Mouse (Mus musculus): ENCODE results near the gene Prdx4. TPM values are rescaled to one million over a fixed set of nuclear protein-coding genes. Genes with fewer than 3 reads are reported as not detected.
"Not testable (repeated sequence)": the region's sequence is repeated elsewhere in the genome, so short reads cannot be mapped to it uniquely, and the experiment has no call there.

The Prdx4 gene
- total RNA-seq (2021) = 10 to 100 TPM; 31.7 to 38.5 TPM
- long read RNA-seq, experiment 1, transcript Prdx4-201 (7 exons, 990 nt) = major isoform, 33 of 38 reads
- long read RNA-seq, experiment 1, partial matches to known transcripts = 4 of 38 reads
- long read RNA-seq, experiment 1, other reads (novel, unspliced or antisense) = 1 of 38 reads
- long read RNA-seq, experiment 2, transcript Prdx4-201 (7 exons, 990 nt) = major isoform, 14 of 15 reads
- long read RNA-seq, experiment 2, partial matches to known transcripts = 1 of 15 reads
- long read RNA-seq, experiment 2, other reads (novel, unspliced or antisense) = 0 of 15 reads

DNA sequence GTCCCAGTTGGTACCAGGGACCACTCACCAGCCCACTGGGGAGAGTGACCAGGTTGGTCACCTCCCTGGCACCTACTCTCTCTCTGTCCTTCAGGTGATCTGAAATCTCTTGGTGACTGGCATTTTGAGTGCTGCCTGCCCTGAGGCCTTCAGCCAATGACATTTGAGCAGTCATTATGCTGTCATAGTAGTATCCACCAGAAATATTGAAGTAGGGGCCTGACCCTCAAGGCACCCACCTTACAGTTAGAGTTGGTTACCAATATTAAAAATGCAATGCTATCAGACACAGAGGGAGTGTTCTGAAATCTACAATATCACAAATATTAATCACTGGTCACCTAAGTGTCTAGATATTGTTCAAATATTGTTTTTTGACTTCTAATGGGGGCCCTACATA, at the start of gene Prdx4:
Prdx4 (minus strand) TSS at position 101 of the 400 bp plus-strand sequence.
- no peak for DNase-seq

- peak; percentile 35 to 43 for DNase-seq
Observed at GRCm38 (mm10) chrX:155376538-155376937, 36.0 kb upstream of the Prdx4 start.

DNA sequence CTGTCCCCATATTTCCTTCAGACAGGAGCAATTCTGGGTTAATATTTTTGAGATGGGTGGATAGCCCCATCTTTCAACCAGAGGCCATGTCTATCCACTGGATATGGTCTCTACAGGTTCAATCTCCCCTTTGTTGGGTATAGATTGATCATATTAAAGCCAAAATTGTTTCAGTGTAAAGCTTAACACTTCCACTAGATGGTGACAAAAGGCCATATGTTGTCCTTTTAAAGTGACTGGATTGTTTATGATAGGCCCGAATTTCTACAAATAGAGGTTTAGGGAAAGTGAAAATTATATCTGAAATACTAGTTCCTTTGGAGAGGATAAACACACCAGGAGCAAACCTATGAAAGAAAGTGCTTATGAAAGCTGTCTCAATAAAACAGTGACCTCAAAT, 34.9 kb upstream of the Prdx4 start:
- DNase-seq = no peak

DNA sequence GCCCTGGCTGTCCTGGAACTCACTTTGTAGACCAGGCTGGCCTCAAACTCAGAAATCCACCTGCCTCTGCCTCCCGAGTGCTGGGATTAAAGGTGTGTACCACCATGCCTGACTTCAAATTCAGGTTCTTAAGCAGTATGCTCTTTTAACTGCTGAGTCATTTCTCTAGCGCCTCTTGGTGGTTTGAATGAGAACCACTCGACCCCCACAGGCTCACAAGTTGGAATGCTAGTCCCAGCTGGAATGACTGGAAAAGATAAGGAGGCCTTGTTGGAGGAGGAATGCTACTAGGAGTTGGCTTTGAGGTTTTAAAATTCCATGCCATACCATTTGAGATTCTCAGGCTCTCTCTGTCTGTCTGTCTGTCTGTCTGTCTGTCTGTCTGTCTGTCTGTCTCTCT, 29.6 kb upstream of the Prdx4 start:
- not testable (repeated sequence) for DNase-seq

- no peak for DNase-seq
Observed at GRCm38 (mm10) chrX:155365095-155365494, 24.5 kb upstream of the Prdx4 start.

DNA sequence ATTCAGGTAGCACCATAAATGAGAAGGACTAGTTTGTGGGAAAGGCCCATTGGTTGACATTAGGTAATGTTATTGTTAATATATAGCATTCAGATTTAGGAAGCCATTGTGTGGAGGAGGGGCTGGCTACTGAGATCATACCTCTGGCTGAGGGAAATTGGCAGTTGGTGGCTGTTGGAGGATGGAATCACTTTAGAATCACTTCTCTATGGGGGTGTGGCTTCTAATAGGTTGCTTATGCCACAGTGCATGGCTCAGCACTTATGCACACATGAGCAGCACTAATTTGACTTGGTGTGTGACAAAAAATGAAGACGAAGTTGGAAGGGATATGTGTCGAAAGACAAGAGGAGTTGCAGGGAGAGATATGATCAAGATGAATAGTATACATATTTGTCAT, 5.7 kb upstream of the Prdx4 start:
- no peak for DNase-seq

- DNase-seq = peak; percentile 80 to 89
Observed at GRCm38 (mm10) chrX:155337905-155338721, 2.4 kb downstream of the Prdx4 start.

DNA sequence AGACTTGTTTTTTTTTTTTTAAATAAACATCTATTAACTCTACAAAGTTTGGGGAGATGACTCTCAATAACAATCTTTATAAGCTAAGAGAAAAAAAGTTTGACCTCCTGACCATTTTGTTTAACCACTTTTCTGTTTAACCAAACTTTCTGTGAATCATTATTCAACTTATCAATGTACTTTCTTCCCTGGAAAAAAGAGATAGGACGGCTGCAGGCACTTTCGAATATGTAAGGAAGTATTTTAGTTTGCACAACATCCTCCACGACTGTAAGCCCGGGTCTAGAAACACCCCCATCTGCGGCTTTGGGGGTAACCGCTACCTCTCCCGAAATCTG, 3.0 kb downstream of the Prdx4 start:
- DNase-seq = no peak

- DNase-seq = peak in 1 of 2 experiments; percentile 26
Observed at GRCm38 (mm10) chrX:155318005-155318404, 22.5 kb downstream of the Prdx4 start.

GRCm38 (mm10) chrX:155306390-155306789, 34.2 kb downstream of the Prdx4 start:
- peak in 1 of 2 experiments; percentile 3 for DNase-seq

GRCm38 (mm10) chrX:155280427-155281044, 60.0 kb downstream of the Prdx4 start:
- DNase-seq = no peak

DNA sequence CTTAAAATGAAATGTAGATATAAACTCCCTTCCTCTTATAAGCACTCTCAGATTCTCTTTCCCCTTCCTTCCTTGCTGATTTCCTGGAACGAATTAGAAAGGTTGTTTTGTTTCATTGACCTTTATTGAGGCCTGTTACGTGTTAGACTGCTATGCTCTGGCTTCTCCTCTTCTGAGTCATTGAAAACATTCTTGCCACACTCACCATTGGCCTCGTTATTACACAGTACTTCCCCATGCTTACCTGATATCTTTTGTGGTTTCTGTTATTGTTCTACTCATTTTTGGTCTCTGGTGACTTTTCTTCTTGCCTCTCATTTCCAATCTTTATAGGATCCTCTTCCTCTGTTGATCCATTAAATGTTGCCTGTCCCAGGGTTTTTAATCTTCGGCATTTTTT, 62.1 kb downstream of the Prdx4 start:
- no peak for DNase-seq

Other genes starting within 250 kb of the Prdx4 start
- gene Magea2, start 247.1 kb downstream of the Prdx4 start, total RNA-seq (2021) = not detected
- not detected for gene Cldn34b2, start 212.3 kb downstream of the Prdx4 start, total RNA-seq (2021)
- gene Sat1, start 124.3 kb downstream of the Prdx4 start, total RNA-seq (2021) = 100 to 1,000 TPM; 111 to 142 TPM
- gene Acot9, start 78.3 kb downstream of the Prdx4 start, total RNA-seq (2021) = 10 to 100 TPM; 49.1 to 60.3 TPM